Mouse (Mus musculus): ENCODE data around the gene Gm10118.

Gm10118 gene

DNA sequence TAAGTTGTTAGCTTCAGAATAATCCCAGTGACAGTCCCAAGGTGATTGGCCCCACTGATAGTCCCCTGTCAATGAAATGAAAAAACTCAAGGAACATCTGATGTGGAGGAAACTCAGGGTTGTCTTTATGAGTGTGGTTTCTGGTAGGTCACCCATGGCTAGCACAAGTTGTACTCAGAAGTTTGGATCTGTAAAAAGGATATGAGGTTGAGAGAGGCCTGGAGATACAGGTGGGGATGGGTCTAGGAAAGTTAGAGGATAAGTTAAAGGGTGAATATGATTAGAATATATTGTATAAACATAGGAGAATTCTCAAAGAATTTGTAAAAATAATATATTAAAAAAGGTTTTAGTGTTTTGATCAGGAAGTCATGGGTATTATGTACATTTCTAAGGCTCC lies at the start of gene Gm10118:
Gm10118 (minus strand) TSS at position 101 of the 400 bp plus-strand sequence.
- DNase-seq, result no peak

DNA sequence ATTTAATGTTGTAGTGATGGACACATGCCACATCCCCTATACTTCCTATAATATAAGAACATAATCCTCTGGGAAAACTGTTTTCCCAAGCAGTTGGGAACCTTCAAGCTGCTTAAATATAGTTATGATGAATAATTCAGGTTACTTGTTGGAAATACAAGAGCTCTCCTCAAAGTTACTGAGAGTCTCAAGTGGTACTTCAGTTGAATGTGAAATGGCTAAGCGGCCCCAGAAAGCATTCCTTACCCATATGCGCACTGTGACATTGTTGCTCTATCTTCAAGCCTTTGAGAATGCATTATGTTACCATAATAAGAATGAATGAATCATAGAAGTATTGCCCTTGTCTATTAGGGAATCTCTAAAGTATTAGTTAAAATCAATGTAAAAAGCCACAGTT lies 45.1 kb upstream of the Gm10118 start:
- no peak for DNase-seq

DNA sequence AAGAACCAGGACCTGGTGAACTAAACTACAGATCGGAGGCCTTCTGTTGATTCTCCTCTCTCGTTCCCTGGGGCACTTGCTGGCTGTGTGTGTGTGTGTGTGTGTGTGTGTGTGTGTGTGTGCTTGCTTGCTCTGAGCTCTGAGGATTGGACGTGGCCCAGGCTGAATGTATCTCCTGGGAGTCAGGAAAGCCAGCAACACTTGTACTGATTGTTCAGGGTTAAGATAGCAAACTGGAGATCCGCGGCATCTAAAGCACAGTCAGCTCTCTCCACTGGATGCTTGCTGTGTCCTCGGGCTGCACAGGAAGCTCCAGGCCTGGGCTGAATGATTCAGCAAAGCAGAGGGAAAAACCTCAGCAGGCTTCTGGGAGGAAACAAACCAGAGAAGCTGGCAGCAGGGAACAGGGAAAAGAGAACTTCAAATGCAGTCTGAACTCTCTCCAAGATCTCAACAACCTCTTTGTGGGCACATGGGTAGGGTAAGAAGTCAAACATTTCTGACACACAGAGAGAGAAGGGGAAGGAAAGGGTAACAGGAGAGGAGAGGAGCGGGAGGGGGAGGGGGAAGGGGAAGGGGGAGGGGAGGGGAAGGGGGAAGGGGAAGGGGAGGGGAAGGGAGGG lies 27.2 kb upstream of the Gm10118 start:
- DNase-seq, result peak; percentile 39

DNA sequence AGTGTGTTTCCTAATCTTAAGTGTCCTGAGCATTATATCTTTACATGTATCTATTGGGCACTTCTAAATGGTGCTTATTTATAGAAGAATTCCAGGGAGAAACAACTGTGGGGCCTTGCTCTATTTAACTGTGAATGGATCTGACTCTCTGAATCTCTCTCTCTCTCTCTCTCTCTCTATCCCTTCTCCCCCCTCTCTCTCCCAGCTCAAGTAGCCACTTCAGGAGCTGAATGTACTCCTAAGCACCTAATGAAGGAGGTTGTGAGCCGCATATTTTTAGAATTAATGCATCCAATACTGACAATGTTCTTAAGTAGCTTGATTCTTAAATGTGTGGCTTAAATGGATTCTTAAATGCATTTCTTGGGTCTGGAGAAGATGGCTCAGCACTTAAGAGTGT lies 24.2 kb upstream of the Gm10118 start:
- no peak for DNase-seq

DNA sequence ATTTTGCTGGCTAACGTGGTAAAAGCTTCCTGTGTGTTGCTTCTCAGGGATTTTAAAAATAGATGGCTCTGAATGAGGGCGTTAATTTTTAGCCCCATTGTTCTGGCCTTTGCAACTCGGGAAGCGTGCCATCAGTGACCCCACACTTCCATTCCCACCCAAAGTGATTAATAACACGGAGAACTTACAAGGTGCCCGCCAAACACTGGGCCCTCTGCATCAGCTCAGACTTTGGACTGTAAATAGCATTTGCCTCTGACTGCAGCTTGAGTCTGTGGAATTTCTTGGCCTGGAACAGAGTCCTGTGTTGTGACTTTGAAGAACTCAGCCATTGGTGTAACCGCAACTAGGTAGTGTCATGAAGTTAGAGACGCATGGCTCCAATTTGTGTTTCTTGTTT lies 23.6 kb upstream of the Gm10118 start:
- DNase-seq, result no peak

DNA sequence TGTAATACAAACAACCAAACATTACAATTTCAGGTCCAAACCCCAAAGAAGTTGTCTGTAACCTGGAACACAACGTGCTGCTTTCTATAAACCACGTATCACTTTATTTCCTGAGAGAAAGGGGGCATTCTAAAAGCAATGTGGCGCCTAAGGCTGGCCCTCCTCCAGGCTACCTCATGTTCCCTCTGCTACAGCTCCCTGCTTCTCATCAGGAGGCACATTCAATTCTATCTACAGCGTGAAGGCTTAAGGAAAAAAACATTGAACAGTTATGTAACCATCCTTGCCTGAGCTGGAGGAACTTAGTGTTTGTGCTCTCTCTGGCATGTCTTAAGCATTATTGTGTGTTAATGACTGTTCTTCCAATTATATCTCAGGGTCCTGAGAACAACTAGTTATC lies 20.0 kb upstream of the Gm10118 start:
- DNase-seq, result no peak

DNA sequence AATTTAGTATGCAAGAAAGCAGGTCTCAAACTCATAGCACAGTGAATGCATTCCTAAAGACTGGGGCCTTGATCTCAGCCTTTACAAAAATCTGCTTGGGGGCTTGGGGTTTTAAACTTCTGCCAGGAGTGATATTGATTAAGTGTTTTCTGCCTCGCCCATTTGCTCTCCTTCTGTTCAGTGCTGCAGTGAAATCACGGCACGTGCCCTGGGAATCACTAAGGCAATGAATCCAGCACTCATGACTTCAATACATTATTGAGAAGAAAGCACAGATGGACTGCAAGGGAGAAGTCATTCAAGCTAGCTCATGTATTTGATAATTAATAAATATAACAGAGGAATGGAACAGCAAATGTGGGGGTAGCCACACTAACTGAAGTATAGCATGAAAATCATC lies 18.3 kb upstream of the Gm10118 start:
- DNase-seq, result no peak

DNA sequence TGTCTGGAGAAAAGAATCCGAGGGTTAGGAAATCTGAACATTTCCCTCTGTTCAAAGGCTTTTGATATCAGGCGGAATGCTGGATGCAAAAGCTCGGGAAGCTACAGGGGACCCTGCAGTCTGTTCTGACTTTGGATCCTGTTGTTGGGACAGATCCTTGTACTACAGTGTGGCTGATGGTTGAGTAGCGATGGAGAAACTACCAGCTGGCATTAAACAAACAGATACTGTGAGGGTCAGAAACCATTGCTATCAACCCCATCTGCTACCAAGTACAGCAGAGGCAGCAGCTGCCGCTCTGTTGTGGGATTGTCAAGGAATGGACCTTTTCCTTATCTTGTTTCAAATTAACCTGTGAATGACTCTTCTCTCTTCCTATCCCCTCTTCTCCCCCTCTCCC lies 6.7 kb upstream of the Gm10118 start:
- DNase-seq, result no peak

DNA sequence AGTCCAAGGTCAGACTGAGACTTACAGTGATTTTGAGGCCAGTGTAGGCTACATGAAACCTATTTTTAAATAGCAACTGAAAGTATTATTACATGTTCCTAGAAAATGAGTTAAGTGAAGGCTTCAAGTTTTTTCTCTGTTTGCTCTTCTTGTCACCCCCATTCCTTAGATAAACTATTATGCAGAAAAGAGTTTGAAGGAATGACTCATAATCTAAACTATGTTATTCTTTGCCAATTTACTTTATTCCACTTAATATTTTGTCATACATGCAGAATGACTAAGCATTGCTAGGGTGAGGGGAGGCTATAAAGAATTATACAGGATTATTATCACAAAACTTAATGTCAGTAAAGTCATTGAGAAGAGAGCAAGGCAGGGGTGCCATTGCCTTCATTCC lies 18.4 kb downstream of the Gm10118 start:
- DNase-seq, result no peak

DNA sequence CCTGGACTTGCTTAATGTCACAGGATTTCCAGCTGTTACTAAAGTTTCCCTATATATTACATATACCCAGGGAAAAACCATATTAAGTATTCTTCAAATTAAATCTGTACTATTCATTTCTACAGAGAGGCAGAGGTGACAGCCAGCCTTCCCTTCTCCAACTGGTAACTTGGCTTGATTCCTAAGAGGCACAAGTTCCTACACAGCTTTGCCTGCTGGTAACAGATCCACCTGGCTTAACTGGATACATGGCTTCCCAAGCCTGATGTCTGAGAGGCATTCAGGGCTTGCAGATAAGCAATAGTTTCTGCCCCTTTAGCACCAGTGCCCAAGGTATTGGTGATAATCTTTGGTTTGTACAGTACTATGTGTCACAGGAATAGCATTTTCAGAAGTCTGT lies 27.3 kb downstream of the Gm10118 start:
- DNase-seq, result no peak

DNA sequence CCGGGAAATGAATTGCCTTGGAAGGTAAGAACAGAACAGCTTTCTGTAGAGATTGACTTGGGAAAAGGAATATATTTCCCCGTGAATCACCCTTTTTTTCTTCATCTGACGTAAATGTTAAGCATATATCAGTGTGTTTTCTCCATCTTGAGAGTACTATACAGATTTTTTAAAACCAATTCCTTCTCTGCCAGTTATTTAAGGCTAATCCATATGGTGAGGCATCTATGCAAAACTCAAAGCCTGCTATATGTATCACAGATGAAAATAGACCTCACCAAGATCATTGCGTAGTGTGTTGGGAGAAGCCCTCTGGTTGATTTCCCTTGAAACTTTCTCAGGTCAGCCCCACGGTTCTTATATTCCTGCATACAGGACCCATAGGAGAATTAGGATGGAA lies 32.6 kb downstream of the Gm10118 start:
- DNase-seq, result no peak

DNA sequence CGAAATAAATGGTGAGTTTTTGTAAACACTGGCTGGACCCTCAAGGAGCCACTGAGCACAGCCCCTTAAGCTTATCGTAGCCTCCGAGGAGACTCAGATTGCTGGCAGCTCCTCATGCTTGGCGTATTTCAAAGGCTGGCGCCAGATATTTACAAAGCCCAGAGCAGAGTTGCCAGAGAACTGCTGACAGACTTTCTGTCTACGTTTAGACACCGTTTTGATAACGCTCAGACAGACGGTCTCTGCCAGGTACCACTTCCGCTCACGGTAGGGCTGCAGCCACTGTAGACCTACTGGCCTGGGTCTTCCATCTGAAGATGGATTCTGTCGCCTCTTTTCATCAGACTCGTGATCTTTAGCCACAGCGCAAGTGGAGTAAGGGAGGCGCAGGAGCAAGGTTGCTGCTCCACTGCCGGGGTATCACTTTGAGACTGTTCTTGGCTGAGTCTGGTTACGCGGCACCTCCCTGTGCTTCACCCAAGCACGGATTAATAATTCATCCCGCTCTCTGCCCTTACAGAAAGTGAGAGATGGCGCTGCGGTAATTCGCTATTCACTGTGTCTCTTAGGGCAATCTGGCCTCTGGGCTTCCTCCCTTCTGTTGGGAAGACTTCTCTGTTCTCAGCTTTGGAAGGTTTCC lies 40.7 kb downstream of the Gm10118 start:
- no peak for DNase-seq

DNA sequence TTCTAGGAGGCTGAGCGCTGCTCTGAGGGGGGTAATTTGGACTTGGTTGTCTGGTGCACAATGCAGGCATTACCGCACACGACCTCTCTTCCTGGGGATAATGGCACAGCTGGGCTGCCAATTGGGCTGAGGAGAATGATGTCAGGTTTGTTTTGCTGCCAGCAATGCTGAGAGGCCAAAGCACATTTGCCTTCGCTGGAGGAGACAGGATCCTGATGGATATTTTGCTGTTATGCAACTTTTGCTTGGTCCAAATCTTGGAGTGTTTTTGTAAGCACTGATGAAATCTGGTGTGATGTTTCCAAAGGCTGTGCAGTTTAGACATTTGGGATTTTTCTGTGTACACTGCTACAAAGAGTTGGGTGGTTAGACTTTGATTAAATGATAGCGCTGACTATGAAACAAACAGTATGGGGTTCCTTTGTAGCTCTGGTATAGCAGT lies 46.8 kb downstream of the Gm10118 start:
- no peak for DNase-seq
